Mouse (Mus musculus) 3134 (cell line): ENCODE results near the gene Myof.

Experiments used
- DNase-seq: peaks from one replicate; pipeline ENCODE4 v3.0.0-alpha.2; 2011; ENCODE audit warnings: low spot score; ENCODE audit not compliant: insufficient read length; ENCODE audit errors: extremely low read depth

Myof gene

GRCm38 (mm10) chr19:38045198-38045597 lies 1.8 kb upstream of the Myof start:
- DNase-seq, result no peak

- peak; percentile 89 for DNase-seq
Observed at GRCm38 (mm10) chr19:38042261-38042722, 1.1 kb downstream of the Myof start.

GRCm38 (mm10) chr19:38038267-38038666 lies 5.1 kb downstream of the Myof start:
- peak; percentile 72 for DNase-seq

- DNase-seq, result no peak
Observed at GRCm38 (mm10) chr19:38035766-38036165, 7.6 kb downstream of the Myof start.

- no peak for DNase-seq
Observed at GRCm38 (mm10) chr19:38034696-38035095, 8.7 kb downstream of the Myof start.

GRCm38 (mm10) chr19:38033735-38034057 lies 9.7 kb downstream of the Myof start:
- no peak for DNase-seq

- DNase-seq, result peak; percentile 19
Observed at GRCm38 (mm10) chr19:38032993-38033734, 10.2 kb downstream of the Myof start.

GRCm38 (mm10) chr19:38031144-38031543 lies 12.2 kb downstream of the Myof start:
- DNase-seq, result no peak

- DNase-seq, result no peak
Observed at GRCm38 (mm10) chr19:38030673-38031137, 12.7 kb downstream of the Myof start.

GRCm38 (mm10) chr19:38029871-38030270 lies 13.5 kb downstream of the Myof start:
- DNase-seq, result no peak

GRCm38 (mm10) chr19:38029292-38029691 lies 14.1 kb downstream of the Myof start:
- DNase-seq, result no peak

- DNase-seq, result peak; percentile 56
Observed at GRCm38 (mm10) chr19:38027881-38028521, 15.4 kb downstream of the Myof start.

- no peak for DNase-seq
Observed at GRCm38 (mm10) chr19:38027389-38027788, 16.0 kb downstream of the Myof start.

- peak; percentile 26 for DNase-seq
Observed at GRCm38 (mm10) chr19:38026211-38026624, 17.2 kb downstream of the Myof start.

- peak; percentile 81 for DNase-seq
Observed at GRCm38 (mm10) chr19:38025254-38026041, 17.9 kb downstream of the Myof start.

- no peak for DNase-seq
Observed at GRCm38 (mm10) chr19:38023603-38024002, 19.8 kb downstream of the Myof start.

- DNase-seq, result peak; percentile 28
Observed at GRCm38 (mm10) chr19:38022710-38023109, 20.7 kb downstream of the Myof start.

GRCm38 (mm10) chr19:38015873-38016254 lies 27.5 kb downstream of the Myof start:
- DNase-seq, result no peak

- peak; percentile 88 for DNase-seq
Observed at GRCm38 (mm10) chr19:38015180-38015872, 28.1 kb downstream of the Myof start.

- no peak for DNase-seq
Observed at GRCm38 (mm10) chr19:38014443-38014842, 28.9 kb downstream of the Myof start.

GRCm38 (mm10) chr19:38011379-38011778 lies 32.0 kb downstream of the Myof start:
- no peak for DNase-seq
